7 mouse cellular contexts compared by ENCODE assay signal in genomic region chr2:101525503-101526381, GRCm38 (mm10).
DNase-seq lines count a peak whose midpoint lies in the region; ATAC-seq and TF ChIP-seq lines count a peak whose summit lies in the region.

No protein-coding gene starts in this region.

- no peak overlapping the region for H3K9ac ChIP-seq in forebrain, embryonic 16.5 days (replicated peaks; ENCODE audit: low read depth, low read length)
- H3K9ac ChIP-seq in midbrain, embryonic 11.5 days (ENCODE audit: low read length): no peak overlapping the region

- no peaks in the 10 kb centered on the region for H3K79me2 ChIP-seq in C2C12 (ENCODE audit: control insufficient read depth, insufficient read depth)

- no peaks in the 10 kb centered on the region for H3K4me1 ChIP-seq in forebrain, embryonic 16.5 days (replicated peaks; ENCODE audit: control insufficient read depth, insufficient read depth, low read length)
- no peaks in the 10 kb centered on the region for H3K4me1 ChIP-seq in midbrain, embryonic 11.5 days (ENCODE audit: control insufficient read depth, insufficient read depth, low read length)

- no peaks in the 10 kb centered on the region for H3K36me3 ChIP-seq in C2C12 (ENCODE audit: control insufficient read depth, insufficient read depth)
- H3K36me3 ChIP-seq in forebrain, embryonic 16.5 days (ENCODE audit: control insufficient read depth, insufficient read depth): no peaks in the 10 kb centered on the region
- H3K36me3 ChIP-seq in midbrain, embryonic 11.5 days (ENCODE audit: control insufficient read depth, insufficient read depth, low read length): no peaks in the 10 kb centered on the region

- TF ChIP-seq CTCF in C2C12 (IDR thresholded peaks at IDR 0.05; ENCODE audit: control insufficient read depth, insufficient read depth, insufficient read length): peak; percentile 14

- H3ac ChIP-seq in C2C12 (ENCODE audit: control insufficient read depth, insufficient read length, low read depth): no peak overlapping the region

- peaks cover 8% of the 10 kb centered on the region for H3K27me3 ChIP-seq in C2C12 (ENCODE audit: control insufficient read depth, insufficient read depth, insufficient read length)
- no peaks in the 10 kb centered on the region for H3K27me3 ChIP-seq in forebrain, embryonic 16.5 days (replicated peaks; ENCODE audit: control insufficient read depth, insufficient read depth, low read length)
- H3K27me3 ChIP-seq in midbrain, embryonic 11.5 days (ENCODE audit: control insufficient read depth, insufficient read depth, low read length): no peaks in the 10 kb centered on the region

- no peaks in the 10 kb centered on the region for H3K79me3 ChIP-seq in C2C12 (ENCODE audit: low read depth)

- peak; percentile 81 for DNase-seq in 3T3-L1 (ENCODE audit: low read depth, low spot score)
- peak; percentile 18 for DNase-seq in c-Kit-positive CD71-positive TER-119-positive erythroid progenitor cells, embryonic 14.5 days (ENCODE audit: low spot score)
- peak; percentile 32 to 52 for DNase-seq in layer of hippocampus, adult 8-10 months (ENCODE audit: low spot score in 2 of 2)
- peak; percentile 86 for DNase-seq in midbrain, embryonic 11.5 days (ENCODE audit: low spot score, missing footprints)
- peak; percentile 38 to 40 for DNase-seq in thymus, postnatal 36 days

- no peaks in the 10 kb centered on the region for H3K9me3 ChIP-seq in forebrain, embryonic 16.5 days (ENCODE audit: control insufficient read depth, low read length)
- no peaks in the 10 kb centered on the region for H3K9me3 ChIP-seq in midbrain, embryonic 11.5 days (ENCODE audit: control insufficient read depth, low read length)

- no peak overlapping the region for H3K4me2 ChIP-seq in forebrain, embryonic 16.5 days (ENCODE audit: low read length)
- no peak overlapping the region for H3K4me2 ChIP-seq in midbrain, embryonic 11.5 days

- ATAC-seq in forebrain, embryonic 16.5 days: peak; percentile 71
- ATAC-seq in midbrain, embryonic 11.5 days (ENCODE audit: low FRiP score): peak; percentile 63

- H3K4me3 ChIP-seq in C2C12 (ENCODE audit: insufficient read depth, poor library complexity, severe bottlenecking): no peak overlapping the region
- no peak overlapping the region for H3K4me3 ChIP-seq in forebrain, embryonic 16.5 days (replicated peaks; ENCODE audit: low read length)
- H3K4me3 ChIP-seq in midbrain, embryonic 11.5 days (ENCODE audit: low read depth, low read length): no peak overlapping the region

- H3K27ac ChIP-seq in forebrain, embryonic 16.5 days (ENCODE audit: low read length): no peak overlapping the region
- no peak overlapping the region for H3K27ac ChIP-seq in midbrain, embryonic 11.5 days (ENCODE audit: low read depth, low read length)

- WGBS in forebrain, embryonic 16.5 days: 65% methylated on average over 6 of the region's 6 CpGs
- 72% methylated on average over 6 of the region's 6 CpGs for WGBS in midbrain, embryonic 11.5 days

TF ChIP-seq in C2C12, 6 proteins besides CTCF, POLR2A, EP300 and RAD21:
- TF ChIP-seq MYOG (IDR thresholded peaks at IDR 0.05; ENCODE audit: control insufficient read depth, extremely low read depth, insufficient read length) (no peak), FOSL1 (IDR thresholded peaks at IDR 0.05; ENCODE audit: insufficient read depth, low read length, poor library complexity, severe bottlenecking) (no peak), USF1 (IDR thresholded peaks at IDR 0.05; ENCODE audit: low read depth) (no peak), MYOD1 (IDR thresholded peaks at IDR 0.05; ENCODE audit: control insufficient read depth, insufficient read length, low read depth) (no peak)

Comparison
In these comparisons a context has a peak if more than half of its experiments do, and no peak if none do; other contexts are left out.
1. DNase-seq: peak in every context shown above with its lines; median percentile 86 in midbrain, embryonic 11.5 days; 81 in 3T3-L1; 42 in layer of hippocampus, adult 8-10 months; 39 in thymus, postnatal 36 days; 18 in c-Kit-positive CD71-positive TER-119-positive erythroid progenitor cells, embryonic 14.5 days.